Mouse (Mus musculus) limb, embryonic 14.5 days (tissue): ENCODE measurements at regions not wholly inside any gene's neighbourhood (a gene's known extent, or its start where the extent isn't known, plus 50 kb on each side); places are given as distances from the start of the nearest gene placed in this dataset.

Experiments
- ATAC-seq: fragments of 200-750 bp; cut with Nextera tagmentation; 2 replicates; pipeline ENCODE4 v1.8.0; 2017; ENCODE audit warnings: low read depth, moderate number of reproducible peaks, moderate TSS enrichment; ENCODE audit not compliant: low FRiP score
- DNase-seq: peaks from one replicate; pipeline ENCODE4 v3.0.0-alpha.2; 2015; ENCODE audit warnings: low spot score
- H3K27ac ChIP-seq: fragments of 300-500 bp; sonication (generic); replicated peaks from 2 replicates; pipeline ENCODE4 v1.5.1; 2014; ENCODE audit warnings: low read depth, mild to moderate bottlenecking, low read length, moderate library complexity, mixed read lengths
- H3K27me3 ChIP-seq: fragments of 300-500 bp; sonication (generic); 2 replicates; pipeline ENCODE4 v1.6.1; 2014; ENCODE audit warnings: low read length, mixed read lengths; ENCODE audit not compliant: control insufficient read depth, insufficient read depth
- H3K36me3 ChIP-seq: fragments of 300-500 bp; sonication (generic); 2 replicates; pipeline ENCODE4 v1.6.1; 2014; ENCODE audit warnings: mild to moderate bottlenecking, low read length, moderate library complexity, mixed read lengths; ENCODE audit not compliant: control insufficient read depth, insufficient read depth
- H3K4me1 ChIP-seq: fragments of 300-500 bp; sonication (generic); 2 replicates; pipeline ENCODE4 v1.6.1; 2014; ENCODE audit warnings: antibody characterized with exemption, low read length, mixed read lengths; ENCODE audit not compliant: control insufficient read depth, insufficient read depth
- H3K4me2 ChIP-seq: fragments of 300-500 bp; sonication (generic); replicated peaks from 2 replicates; pipeline ENCODE4 v1.6.1; 2014; ENCODE audit warnings: low read depth, mild to moderate bottlenecking, low read length, moderate library complexity; ENCODE audit not compliant: severe bottlenecking
- H3K4me3 ChIP-seq: fragments of 300-500 bp; sonication (generic); replicated peaks from 2 replicates; pipeline ENCODE4 v1.5.1; 2014; ENCODE audit warnings: low read length
- H3K9ac ChIP-seq: fragments of 300-500 bp; sonication (generic); 2 replicates; pipeline ENCODE4 v1.6.1; 2014; ENCODE audit warnings: mild to moderate bottlenecking, low read depth, low read length, moderate library complexity; ENCODE audit not compliant: severe bottlenecking
- H3K9me3 ChIP-seq: fragments of 300-500 bp; sonication (generic); 2 replicates; pipeline ENCODE4 v1.6.1; 2016; ENCODE audit warnings: low read length; ENCODE audit not compliant: control insufficient read depth
- POLR2A ChIP-seq: fragments of 200-500 bp; IDR thresholded peaks from 2 replicates; pipeline ENCODE4 v1.8.0; 2012; ENCODE audit warnings: inconsistent platforms, mild to moderate bottlenecking, moderate library complexity, borderline replicate concordance; ENCODE audit not compliant: insufficient read depth, insufficient read length; ENCODE audit errors: extremely low read depth
- WGBS: fragments of 180-500 bp; shearing (Covaris S2); extraction: QIAGEN DNeasy Blood & Tissue Kit; methylation state at CpG from one replicate; pipeline ENCODE4 v1.1.7; 2014; 5-methylcytosine and 5-hydroxymethylcytosine counted together

- no peaks in the 10 kb centered on the region for H3K36me3 ChIP-seq
- no peak overlapping the region for H3K27ac ChIP-seq
- H3K4me3 ChIP-seq = no peak overlapping the region
- no peak overlapping the region for H3K9ac ChIP-seq
- H3K9me3 ChIP-seq = no peaks in the 10 kb centered on the region
- WGBS = 74% methylated on average over 4 of the region's 4 CpGs
- no peak for TF ChIP-seq POLR2A
- H3K27me3 ChIP-seq = peaks cover 3% of the 10 kb centered on the region; the same call in 1 of the 2 replicates
- ATAC-seq = no peak
- H3K4me2 ChIP-seq = no peak overlapping the region
- DNase-seq = no peak
- H3K4me1 ChIP-seq = peaks cover 27% of the 10 kb centered on the region
Observed at GRCm38 (mm10) chr6:100148751-100149457, 138.4 kb downstream of the Rybp start.

- no peak for TF ChIP-seq POLR2A
- no peak for DNase-seq
- 9% methylated on average over 5 of the region's 5 CpGs for WGBS
- Histone ChIP-seq H3K4me1 (peaks cover 34% of the 10 kb centered on the region), H3K4me2 (no peak overlapping the region), H3K27me3 (peaks cover 3% of the 10 kb centered on the region; the same call in 1 of the 2 replicates), H3K4me3 (no peak overlapping the region), H3K27ac (no peak overlapping the region), H3K36me3 (no peaks in the 10 kb centered on the region), H3K9me3 (no peaks in the 10 kb centered on the region), H3K9ac (no peak overlapping the region)
- no peak for ATAC-seq
Observed at GRCm38 (mm10) chr6:100146360-100146935, 140.8 kb downstream of the Rybp start.

- Histone ChIP-seq H3K4me3 (no peak overlapping the region), H3K36me3 (no peaks in the 10 kb centered on the region), H3K4me2 (no peak overlapping the region), H3K9ac (no peak overlapping the region), H3K4me1 (peaks cover 34% of the 10 kb centered on the region), H3K27me3 (peaks cover 3% of the 10 kb centered on the region; the same call in 1 of the 2 replicates), H3K27ac (no peak overlapping the region), H3K9me3 (no peaks in the 10 kb centered on the region)
- WGBS = 47% methylated on average over 2 of the region's 2 CpGs
- ATAC-seq = no peak
- no peak for DNase-seq
- no peak for TF ChIP-seq POLR2A
Observed at GRCm38 (mm10) chr6:100145869-100146268, 141.4 kb downstream of the Rybp start.

- WGBS = 35% methylated on average over 4 of the region's 4 CpGs
- no peak overlapping the region for H3K9ac ChIP-seq
- H3K4me2 ChIP-seq = no peak overlapping the region; the same call in 1 of the 2 replicates
- ATAC-seq = no peak
- no peak overlapping the region for H3K27ac ChIP-seq
- H3K9me3 ChIP-seq = no peaks in the 10 kb centered on the region
- H3K4me3 ChIP-seq = no peak overlapping the region
- no peak for TF ChIP-seq POLR2A
- H3K4me1 ChIP-seq = peaks cover 39% of the 10 kb centered on the region
- no peaks in the 10 kb centered on the region for H3K36me3 ChIP-seq
- DNase-seq = no peak
- H3K27me3 ChIP-seq = peaks cover 2% of the 10 kb centered on the region; the same call in 1 of the 2 replicates
Observed at GRCm38 (mm10) chr6:100144544-100145287, 142.6 kb downstream of the Rybp start.

- ATAC-seq (peak; percentile 35; the same call in 1 of the 2 replicates), DNase-seq (peak; percentile 71)
- Histone ChIP-seq H3K27ac (no peak overlapping the region), H3K9me3 (no peaks in the 10 kb centered on the region), H3K4me3 (0 out of 2 replicates have a peak overlapping the region, but pooled peaks have one; percentile 7), H3K9ac (peak overlapping the region; percentile 44; the same call in 1 of the 2 replicates), H3K4me2 (peak overlapping the region; percentile 45), H3K27me3 (no peaks in the 10 kb centered on the region), H3K36me3 (no peaks in the 10 kb centered on the region), H3K4me1 (peaks cover 39% of the 10 kb centered on the region)
- TF ChIP-seq POLR2A = no peak
- 7% methylated on average over 16 of the region's 16 CpGs for WGBS
Observed at GRCm38 (mm10) chr6:100143586-100144301, 143.5 kb downstream of the Rybp start.
